Mouse (Mus musculus) C2C12 (cell line): ENCODE results near the gene Tpst2. TPM values are rescaled to one million over a fixed set of nuclear protein-coding genes. Genes with fewer than 3 reads are reported as not detected.
"Not testable (repeated sequence)": the region's sequence is repeated elsewhere in the genome, so short reads cannot be mapped to it uniquely, and the experiment has no call there.

Experiments used
- H3K27me3 ChIP-seq: one replicate; pipeline ENCODE4 v1.6.1; 2011; ENCODE audit not compliant: control insufficient read depth, insufficient read depth, insufficient read length
- H3K36me3 ChIP-seq: one replicate; pipeline ENCODE4 v1.6.1; 2011; ENCODE audit not compliant: control insufficient read depth, insufficient read depth
- H3K4me3 ChIP-seq: one replicate; pipeline ENCODE4 v1.5.1; 2011; ENCODE audit warnings: mild to moderate bottlenecking, control low read depth; ENCODE audit not compliant: poor library complexity, insufficient read depth, severe bottlenecking
- H3K79me2 ChIP-seq: one replicate; pipeline ENCODE4 v1.6.1; 2011; ENCODE audit not compliant: control insufficient read depth, insufficient read depth
- H3K79me3 ChIP-seq: one replicate; pipeline ENCODE4 v1.6.1; 2011; ENCODE audit warnings: low read depth, control low read depth
- H3ac ChIP-seq: one replicate; pipeline ENCODE3; 2011; ENCODE audit warnings: low read depth; ENCODE audit not compliant: control insufficient read depth, insufficient read length
- CEBPB ChIP-seq: IDR thresholded peaks from one replicate; pipeline ENCODE4 v1.6.1; 2011; ENCODE audit warnings: low read depth, mild to moderate bottlenecking, control low read depth, moderate library complexity
- CTCF ChIP-seq: IDR thresholded peaks from one replicate; pipeline ENCODE4 v1.5.1; 2011; ENCODE audit not compliant: control insufficient read depth, insufficient read depth, insufficient read length
- FOSL1 ChIP-seq: IDR thresholded peaks from one replicate; pipeline ENCODE4 v1.8.0; 2011; ENCODE audit warnings: mild to moderate bottlenecking, low read length; ENCODE audit not compliant: poor library complexity, insufficient read depth, severe bottlenecking
- MAX ChIP-seq: IDR thresholded peaks from one replicate; pipeline ENCODE4 v1.6.1; 2011; ENCODE audit warnings: mild to moderate bottlenecking, control low read depth
- MYOD1 ChIP-seq: IDR thresholded peaks from one replicate; pipeline ENCODE4 v1.6.1; 2011; ENCODE audit warnings: low read depth; ENCODE audit not compliant: control insufficient read depth, insufficient read length
- MYOG ChIP-seq: IDR thresholded peaks from one replicate; pipeline ENCODE4 v1.6.1; 2011; ENCODE audit not compliant: control insufficient read depth, insufficient read length; ENCODE audit errors: extremely low read depth
- USF1 ChIP-seq: IDR thresholded peaks from one replicate; pipeline ENCODE4 v1.6.1; 2011; ENCODE audit warnings: low read depth, mild to moderate bottlenecking, control low read depth, moderate library complexity
- polyA plus RNA-seq: library from polyadenylated mRNA; unstranded; fragments of >200 nt; fragmentation: generic; extraction: Trizol; gene quantifications from one replicate; pipeline ENCODE4 v1.2.1, GENCODE M21; 2012; ENCODE audit warnings: missing spikeins

Tpst2 gene
- polyA plus RNA-seq, 1 experiment, result 155 TPM

DNA sequence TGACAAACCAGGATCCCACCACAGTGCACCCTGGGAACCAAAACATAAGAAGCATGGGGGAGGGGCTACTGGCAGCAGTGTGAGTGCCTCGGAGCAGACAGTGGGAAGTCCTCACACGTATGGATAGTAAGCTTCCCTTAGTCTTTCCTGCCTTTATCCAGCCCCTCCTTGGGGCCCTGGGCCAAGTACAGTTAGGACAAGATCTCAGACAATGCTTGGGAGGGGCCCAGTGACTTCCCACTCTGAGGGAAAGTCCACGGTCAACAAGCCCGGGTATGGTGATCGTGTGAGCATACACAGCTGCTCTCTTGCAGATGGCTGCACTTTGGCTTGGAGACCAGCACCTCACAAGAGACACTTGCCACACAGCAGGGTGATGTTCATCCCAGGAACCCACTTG lies 40.8 kb downstream of the Tpst2 start:
- no peak overlapping the region for H3ac ChIP-seq
- peaks cover 34% of the 10 kb centered on the region for H3K36me3 ChIP-seq
- TF ChIP-seq FOSL1, result no peak
- TF ChIP-seq MAX, result no peak
- no peak for TF ChIP-seq CEBPB
- no peak for TF ChIP-seq MYOG
- no peak for TF ChIP-seq CTCF
- no peak for TF ChIP-seq MYOD1
- H3K4me3 ChIP-seq, result no peak overlapping the region
- no peaks in the 10 kb centered on the region for H3K79me2 ChIP-seq
- H3K79me3 ChIP-seq, result no peaks in the 10 kb centered on the region
- no peaks in the 10 kb centered on the region for H3K27me3 ChIP-seq

DNA sequence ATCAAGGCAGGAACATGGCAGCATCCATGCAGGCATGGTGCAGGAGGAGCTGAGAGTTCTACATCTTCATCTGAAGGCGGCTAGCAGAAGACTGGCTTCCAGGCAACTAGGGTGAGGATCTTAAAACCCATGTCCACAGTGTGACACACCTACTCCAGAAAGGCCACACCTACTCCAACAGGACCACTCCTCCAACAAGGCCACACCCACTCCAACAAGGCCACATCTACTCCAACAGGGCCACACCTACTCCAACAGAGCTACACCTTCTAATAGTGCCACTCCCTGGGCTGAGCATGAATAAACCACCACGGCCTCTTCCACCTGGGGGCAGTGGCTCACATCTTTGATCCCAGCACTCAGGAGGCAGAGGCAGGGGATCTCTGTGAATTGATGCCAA lies 42.9 kb downstream of the Tpst2 start:
- H3K27me3 ChIP-seq, H3ac ChIP-seq, H3K4me3 ChIP-seq, H3K79me3 ChIP-seq, H3K79me2 ChIP-seq: not testable (repeated sequence)
- H3K36me3 ChIP-seq, result peaks cover 15% of the 10 kb centered on the region

DNA sequence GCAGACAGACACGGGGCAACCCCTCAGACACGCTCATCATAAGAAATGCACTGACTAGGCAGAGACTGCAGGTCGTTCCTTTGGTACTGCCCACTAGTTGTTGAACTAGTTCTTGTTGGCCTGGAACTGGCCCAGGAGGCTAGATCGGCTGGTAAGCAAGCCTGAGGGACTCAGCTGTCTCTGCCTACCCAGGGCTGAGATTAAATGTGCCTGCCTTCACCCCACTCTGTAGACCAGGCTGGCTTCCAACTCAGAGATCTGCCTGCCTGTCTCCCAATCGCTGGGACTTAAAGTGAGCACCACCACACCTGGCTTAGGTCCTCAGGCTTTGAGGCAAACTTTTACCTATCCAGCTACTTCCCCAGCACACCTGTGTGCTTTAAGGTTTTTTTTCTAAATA lies 43.9 kb downstream of the Tpst2 start:
- H3K4me3 ChIP-seq, result no peak overlapping the region
- no peaks in the 10 kb centered on the region for H3K79me3 ChIP-seq
- no peak overlapping the region for H3ac ChIP-seq
- H3K36me3 ChIP-seq, result peaks cover 6% of the 10 kb centered on the region
- H3K79me2 ChIP-seq, result no peaks in the 10 kb centered on the region
- H3K27me3 ChIP-seq, result no peaks in the 10 kb centered on the region
- no peak for TF ChIP-seq FOSL1
- TF ChIP-seq CTCF, result no peak
- TF ChIP-seq MYOD1, result no peak
- no peak for TF ChIP-seq CEBPB
- TF ChIP-seq USF1, result no peak
- no peak for TF ChIP-seq MYOG
- no peak for TF ChIP-seq MAX

DNA sequence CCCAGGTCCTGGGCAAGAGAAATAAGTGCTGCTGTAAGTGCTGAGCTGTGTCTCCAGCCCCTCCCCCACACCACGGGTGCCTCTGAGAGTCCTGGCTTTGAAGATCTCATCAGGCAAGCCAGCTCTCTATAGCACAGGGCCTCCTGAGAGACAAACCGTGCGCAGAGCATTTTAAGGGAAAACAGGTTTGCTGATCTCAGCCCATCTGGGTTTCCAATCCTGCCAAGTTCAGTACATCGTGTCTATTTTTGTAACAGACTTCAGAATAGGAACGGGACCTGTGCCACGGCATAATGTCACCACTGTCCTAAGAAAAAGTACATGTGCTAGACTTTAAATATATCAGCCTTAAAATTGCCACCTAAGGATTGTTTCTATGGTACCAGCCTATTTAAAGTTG lies 44.4 kb downstream of the Tpst2 start:
- H3K79me3 ChIP-seq, result no peaks in the 10 kb centered on the region
- peaks cover under 1% of the 10 kb centered on the region for H3K36me3 ChIP-seq
- no peaks in the 10 kb centered on the region for H3K27me3 ChIP-seq
- no peak overlapping the region for H3ac ChIP-seq
- TF ChIP-seq MAX (no peak), CTCF (no peak), MYOG (no peak), USF1 (no peak), CEBPB (no peak), FOSL1 (no peak), MYOD1 (no peak)
- H3K4me3 ChIP-seq, result no peak overlapping the region
- H3K79me2 ChIP-seq, result no peaks in the 10 kb centered on the region

DNA sequence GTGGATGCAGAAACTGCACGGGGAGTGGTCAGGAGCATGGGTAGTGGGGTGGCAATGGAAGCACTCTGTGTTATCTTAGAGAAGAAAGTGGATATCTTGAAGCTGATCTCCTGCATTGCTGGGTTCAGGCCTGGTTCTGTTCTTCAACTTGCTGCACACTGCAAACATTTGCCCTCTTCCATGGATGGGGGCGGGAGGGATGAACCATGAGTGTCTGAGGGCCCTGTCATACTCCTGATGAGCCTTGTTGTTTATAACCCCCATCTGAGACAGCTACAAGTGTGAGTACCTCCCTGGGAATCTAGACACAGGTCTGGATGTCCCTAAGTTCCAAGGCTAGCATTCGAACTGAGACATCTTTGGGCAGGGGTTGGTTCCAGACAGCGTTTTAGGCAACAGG lies 44.9 kb downstream of the Tpst2 start:
- TF ChIP-seq CEBPB (no peak), MYOG (no peak), MAX (no peak), FOSL1 (no peak), CTCF (no peak)
- H3K27me3 ChIP-seq, result no peaks in the 10 kb centered on the region
- H3K79me3 ChIP-seq, result no peaks in the 10 kb centered on the region
- peaks cover 3% of the 10 kb centered on the region for H3K79me2 ChIP-seq
- H3K4me3 ChIP-seq, result no peak overlapping the region
- H3ac ChIP-seq, result no peak overlapping the region
- no peaks in the 10 kb centered on the region for H3K36me3 ChIP-seq

DNA sequence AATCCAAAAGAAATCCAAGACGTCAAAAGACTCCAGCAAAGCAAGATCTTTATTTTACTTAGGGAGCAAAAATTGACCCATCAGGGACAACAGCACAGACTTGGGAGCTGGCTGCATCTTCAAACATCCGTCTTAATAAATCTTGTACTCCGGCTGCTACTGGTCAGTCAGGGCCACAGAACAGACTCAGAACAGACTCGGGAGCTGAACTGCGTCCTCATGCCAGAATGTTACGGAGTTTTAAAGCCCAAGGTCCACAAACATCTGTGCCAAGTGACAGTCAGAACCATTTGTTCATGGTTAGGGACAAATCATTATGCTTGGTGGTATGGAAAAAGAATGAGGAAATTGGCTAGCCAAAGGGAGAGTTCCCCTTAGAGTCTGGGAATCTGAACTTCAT lies 46.8 kb downstream of the Tpst2 start:
- H3K27me3 ChIP-seq, result no peaks in the 10 kb centered on the region
- peaks cover 17% of the 10 kb centered on the region for H3K79me3 ChIP-seq
- H3K4me3 ChIP-seq, result no peak overlapping the region
- H3K36me3 ChIP-seq, result peaks cover 6% of the 10 kb centered on the region
- H3K79me2 ChIP-seq, result peaks cover 22% of the 10 kb centered on the region
- TF ChIP-seq FOSL1 (no peak), MYOG (no peak), MAX (no peak), USF1 (no peak), MYOD1 (no peak)
- no peak overlapping the region for H3ac ChIP-seq
